Mouse (Mus musculus): ENCODE data around the gene Sh3bp5.

The Sh3bp5 gene

DNA sequence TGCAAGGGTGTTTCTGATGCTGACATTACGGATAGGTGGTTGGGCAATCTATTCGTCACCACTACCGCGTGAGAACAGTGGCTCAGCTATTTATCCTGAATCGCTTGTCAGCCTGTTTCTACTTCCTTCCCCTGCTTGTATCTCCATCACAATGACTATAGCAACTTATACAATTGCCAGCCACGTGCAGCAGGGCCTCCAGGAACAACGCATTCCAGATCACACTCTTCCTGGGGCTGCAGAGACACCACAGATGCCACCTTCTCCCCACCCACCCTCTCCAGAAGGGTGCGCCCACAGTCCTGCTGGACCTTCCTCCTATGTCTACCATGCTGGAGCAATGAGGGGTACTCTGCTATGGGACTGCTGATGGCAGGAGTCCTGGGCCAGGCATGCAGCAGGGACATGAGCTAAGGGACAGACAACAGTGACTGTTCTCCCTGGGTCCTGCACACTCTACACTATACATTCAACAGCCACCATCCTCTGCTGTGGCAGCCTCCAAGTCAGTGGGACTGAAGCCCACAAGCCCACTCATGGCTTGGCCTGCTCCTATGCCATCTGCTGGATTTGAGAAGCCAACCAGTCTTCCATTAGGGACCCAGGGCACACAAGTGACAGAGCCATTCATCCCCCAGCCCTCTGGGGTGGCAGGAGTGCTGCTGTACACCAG, 42.9 kb downstream of the Sh3bp5 start:
- no peak for DNase-seq (ENCODE audit: low spot score)

DNA sequence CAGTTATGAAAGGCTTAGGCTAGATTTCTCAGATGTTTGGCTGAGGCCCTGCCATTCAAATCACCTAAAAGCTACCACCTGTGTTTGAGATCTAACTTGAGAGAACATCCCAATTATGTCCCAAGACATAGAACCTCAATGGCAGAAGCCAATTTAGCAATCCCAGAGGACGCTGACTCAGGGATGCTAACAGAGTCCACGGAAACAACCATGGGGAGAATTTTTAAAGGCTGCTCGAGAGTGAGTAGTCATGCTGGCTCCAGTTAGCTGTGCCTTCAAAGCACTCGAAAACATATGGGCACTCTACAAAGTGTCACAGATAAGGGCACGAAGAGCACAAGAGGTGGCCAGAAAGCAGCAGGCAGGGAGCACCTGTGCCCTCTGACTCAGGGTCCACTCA, 43.6 kb downstream of the Sh3bp5 start:
- no peak for DNase-seq (ENCODE audit: low spot score)

DNA sequence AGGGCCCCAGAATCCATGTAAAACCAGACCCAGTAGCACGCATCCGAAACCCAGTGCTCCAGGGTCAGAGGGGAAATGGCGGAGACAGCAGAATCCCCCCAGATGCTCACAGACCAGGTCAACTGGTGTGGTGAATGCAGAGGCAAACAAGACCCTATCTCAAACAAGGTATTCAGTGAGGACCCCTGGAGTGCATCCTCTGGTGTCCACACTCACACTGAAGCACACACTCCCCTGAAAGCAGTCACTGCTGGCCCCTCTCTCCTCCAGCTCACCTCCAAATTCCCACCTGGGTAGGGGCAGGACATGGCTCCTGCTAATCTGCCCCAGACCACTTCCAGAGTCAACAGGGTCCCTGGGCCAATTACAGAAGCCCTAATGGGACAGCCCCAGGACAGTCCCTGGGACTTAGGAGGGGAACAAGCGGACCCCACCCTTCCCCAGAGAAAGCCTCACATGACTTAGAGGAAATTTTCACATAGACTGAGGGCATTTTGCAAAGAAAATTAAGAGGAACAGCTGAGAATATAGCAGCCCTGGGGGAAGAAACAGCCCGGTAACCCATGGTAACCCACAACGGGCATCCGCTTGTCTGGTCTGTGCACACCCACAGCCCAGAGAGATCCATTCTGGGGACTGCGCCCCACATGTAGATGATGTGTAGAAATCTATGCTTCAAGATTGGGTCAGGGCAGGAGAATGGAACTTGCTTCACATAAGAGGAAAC, 46.3 kb downstream of the Sh3bp5 start:
- DNase-seq (ENCODE audit: low spot score): no peak

DNA sequence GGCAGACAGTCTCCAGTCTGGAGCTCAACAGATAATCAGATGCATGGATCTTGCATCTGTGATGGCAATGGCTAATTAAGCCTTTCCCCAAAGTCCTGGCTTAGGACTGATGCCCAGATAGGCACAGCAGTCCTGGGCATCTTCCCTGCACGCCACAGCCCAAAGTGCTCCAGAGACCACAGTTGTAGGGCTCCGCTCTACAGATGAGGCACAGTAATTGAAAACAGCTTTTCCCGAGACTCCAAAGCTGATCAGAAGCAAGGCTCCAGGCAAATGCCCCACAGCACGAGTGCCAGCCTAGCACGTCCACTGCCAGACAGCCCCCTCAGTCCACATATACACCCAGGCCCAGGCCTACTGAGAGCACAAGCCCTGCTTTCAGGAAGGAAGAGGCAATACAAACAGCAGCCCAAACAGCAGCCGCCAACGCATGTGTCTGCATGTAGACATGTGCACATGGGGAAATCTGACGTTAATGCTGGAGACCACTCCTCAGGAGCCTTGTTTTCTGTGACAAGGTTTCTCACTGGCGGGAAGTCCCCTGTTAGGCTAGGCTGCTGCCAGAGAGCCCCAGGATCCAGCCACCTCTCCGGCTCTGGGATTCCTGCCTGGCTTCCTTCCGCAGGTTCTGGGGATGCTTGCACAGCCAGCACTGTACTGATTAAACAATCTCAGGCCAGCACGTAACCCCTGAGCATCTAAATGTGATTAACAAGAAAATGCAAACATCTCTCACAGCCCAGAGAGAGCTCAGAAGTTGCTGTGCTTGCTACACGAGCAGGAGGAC, 47.6 kb downstream of the Sh3bp5 start:
- DNase-seq (ENCODE audit: low spot score): no peak

DNA sequence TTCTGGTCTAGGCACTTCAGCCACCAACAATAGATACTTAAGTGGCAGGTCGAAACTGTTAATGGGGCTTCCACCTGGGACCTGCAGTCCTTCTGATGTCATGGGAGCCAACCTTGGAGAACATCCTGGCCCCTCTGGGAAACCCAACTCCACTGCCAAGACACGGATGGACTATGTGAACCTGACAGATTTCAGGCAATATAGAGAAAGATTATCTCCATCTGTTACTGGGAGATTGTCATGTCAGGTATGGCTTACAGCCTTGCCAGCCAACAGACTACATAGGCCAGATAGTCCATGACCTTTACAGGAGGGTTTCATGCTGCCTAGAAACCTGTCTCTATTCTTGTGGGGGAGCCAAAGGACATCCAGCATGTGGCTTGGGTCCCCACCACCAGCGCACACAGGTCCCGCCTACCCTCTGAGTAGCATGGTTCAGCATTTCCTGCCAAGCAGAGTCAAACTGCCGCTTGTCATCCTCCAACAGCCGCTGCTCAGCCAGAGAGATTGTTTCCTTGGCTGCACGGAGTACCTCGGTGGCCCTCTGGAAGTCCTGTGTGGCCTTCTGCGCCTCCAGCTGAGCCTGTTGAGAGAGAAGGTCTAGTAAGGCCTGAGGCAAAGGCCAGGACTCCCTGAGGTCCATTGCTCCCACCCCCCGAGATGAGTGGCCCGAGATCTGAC, 48.4 kb downstream of the Sh3bp5 start:
- DNase-seq (ENCODE audit: low spot score): no peak

DNA sequence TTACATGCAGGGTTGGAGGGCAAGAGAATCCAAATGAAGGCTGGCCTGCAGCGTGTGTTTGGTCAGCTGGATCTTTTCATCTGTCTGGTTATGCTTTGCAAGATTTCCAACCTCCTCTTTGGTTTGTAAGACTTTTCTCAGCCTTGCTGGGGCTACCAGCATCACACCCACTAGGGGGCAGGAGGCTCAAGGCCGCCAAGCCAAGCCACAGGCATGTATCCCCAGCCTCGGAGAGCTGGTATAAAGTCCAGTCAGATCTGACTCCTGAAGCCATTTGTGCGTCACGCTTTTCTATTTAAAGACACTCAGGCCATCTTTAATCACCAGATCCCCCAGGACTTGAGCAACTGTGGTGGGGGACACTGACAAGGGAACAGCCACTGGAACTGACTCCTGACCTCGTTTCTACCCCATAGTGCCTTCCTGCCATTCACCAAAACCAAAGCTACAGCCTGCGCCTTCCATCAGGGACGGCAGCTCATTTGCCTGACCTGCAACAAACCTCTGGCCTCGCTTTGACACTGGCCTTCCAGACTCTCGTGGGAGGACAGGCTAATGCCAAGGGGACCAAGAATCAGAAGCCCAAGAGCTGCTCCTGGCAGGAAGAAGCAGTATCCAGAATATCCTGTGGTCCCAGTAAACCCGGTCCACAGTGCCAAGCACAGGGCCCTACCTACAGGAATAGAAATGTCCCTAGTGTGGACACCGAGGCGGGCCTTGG, 49.7 kb downstream of the Sh3bp5 start:
- peak; percentile 89 for DNase-seq (ENCODE audit: low spot score)

DNA sequence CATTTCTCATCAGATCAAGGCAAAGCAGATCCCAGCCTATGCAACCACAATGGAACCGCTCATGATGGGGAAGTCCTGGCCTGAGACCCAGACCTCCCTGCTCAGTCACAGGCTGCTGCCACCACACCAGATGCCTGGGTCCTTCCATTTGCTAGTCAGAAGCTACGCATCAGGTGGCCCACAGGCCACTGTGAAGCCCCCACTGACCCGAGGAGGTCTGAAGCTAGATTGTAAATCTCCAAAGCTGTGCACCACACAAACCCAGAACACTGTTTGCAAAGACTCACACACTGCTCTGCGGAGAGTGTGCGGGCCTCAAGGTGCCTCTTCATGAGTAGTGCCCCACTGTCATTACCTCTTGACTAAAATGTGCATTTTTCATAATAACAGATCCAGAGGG, 50.5 kb downstream of the Sh3bp5 start:
- DNase-seq (ENCODE audit: low spot score): no peak

DNA sequence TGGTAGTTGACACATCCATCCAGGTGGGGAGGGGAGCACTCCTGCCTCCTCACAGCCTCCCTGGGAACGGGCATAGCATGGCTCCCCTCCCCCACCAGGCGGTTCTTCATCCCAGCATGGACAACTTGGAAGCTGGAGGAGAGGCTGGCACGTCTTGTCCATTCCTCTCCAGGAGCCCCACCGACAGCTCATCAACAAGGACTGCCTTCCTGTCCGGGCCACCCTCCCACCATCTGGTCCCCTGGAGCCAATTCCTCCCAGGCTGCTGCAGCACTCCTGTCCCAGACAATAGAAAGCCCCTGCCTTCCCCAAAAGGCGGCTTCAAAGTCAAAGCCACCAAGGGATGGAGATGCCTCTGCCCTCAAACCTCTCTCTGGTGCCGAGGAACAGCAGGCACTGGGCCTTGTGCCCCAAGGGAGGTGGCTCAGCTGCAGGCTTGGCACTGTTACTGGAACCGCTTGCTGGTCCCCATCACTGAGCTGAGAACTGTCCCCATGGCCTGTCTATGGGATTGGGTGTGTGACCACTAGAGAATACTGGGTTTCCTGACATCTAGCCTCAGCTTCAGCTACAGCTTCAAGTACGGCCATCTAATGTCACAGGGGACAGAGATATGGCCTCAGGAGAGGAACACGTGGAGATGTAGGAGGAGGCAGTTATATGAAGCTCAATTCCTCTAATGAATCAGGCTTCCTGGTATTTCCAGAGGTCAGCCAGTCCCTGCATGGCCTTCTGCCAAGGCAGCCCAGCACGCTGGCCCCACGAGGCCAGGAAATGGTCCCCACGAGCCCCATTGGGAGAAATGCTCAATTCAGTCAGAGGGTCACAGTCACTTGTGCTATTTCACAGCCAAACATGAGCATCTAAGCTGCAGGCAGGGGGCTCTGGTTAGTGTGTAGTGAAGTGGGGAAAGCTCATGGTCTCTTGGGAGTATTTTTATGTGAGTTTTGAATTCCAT, 51.2 kb downstream of the Sh3bp5 start:
- no peak for DNase-seq (ENCODE audit: low spot score)

DNA sequence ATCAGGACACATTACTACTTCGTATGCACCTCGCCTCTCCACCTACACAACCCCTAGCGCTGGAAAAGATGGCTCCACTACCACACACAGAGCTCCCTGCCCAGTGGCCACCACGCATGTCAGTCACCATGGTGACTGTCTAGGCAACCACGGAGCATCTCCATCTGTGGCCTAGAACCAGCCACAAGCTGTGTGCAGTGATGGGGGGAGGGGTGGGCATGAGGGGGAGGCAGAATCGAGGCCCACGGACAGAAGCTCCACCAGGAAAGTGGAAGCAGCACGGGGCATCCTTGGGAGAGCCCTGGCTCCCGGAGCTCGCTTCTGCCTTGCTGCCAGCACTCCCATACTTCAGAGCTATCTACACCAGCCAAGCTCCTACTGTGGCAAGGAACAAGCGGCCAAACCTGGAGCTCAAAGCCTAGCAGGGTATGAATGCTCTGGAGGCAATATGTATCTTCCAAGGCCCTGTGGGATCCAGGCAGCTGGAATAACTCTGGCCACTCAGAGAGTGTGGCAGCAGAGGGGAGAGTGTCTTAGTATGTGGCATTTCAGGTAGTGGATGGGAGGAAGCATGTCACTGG, 52.3 kb downstream of the Sh3bp5 start:
- no peak for DNase-seq (ENCODE audit: low spot score)

DNA sequence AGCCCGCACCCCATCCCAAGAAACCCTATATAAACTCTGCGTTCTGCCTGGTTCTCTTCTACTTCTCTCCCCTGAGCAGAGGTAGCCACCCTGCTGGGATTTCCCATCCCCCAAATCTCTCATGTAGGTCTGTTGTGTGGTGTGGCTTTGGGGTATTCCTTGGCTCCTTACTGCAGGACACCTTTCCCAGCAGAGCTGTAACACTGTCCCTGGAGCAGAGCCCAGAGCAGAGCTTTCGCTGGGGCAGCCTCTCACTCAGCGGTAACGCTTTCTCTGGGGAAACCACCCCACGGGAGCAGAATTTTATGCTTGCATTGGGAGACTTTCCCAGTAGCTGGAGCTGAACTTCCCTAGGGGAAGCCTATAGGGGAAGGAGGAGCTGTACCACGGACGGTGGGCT, 53.6 kb downstream of the Sh3bp5 start:
- no peak for DNase-seq (ENCODE audit: low spot score)

DNA sequence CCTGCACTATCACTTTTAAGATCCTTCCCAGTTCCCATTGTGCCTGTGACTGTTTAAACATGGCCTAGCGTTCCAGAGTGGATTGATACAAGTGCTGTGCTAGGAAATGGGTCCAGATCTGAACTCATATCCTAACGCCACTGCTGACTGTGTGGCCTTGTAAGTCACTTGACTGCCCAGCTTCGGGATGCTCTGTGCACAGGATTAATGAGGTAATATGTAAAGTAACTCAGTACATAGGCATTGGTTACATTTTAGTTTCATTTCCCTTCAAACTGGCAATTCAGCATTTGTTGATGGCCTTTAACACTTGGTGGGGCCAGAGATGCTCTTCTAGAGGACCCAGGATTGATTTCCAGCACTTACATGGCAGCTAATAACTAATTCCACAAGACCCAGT, 59.5 kb downstream of the Sh3bp5 start:
- no peak for DNase-seq (ENCODE audit: low spot score)

DNA sequence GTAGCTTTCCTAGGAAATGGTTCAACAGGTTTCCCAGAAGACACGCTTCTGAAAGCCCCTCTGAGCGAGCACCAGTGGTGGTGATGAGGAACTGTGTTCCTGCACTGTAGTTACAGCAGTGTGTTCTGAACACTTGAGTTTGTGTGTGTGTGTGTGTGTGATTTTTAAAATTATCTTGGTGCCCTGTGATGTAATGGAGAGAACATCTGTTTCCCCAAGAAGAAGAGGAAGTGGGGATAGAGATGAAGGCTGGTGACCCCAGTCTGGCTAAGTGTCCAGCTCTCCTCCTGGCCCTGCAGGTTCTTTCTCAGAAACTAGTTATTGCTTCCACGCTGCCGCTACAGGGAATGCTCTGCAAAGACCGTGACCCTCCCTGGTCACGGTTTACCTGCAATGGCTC, 61.5 kb downstream of the Sh3bp5 start:
- no peak for DNase-seq (ENCODE audit: low spot score)

DNA sequence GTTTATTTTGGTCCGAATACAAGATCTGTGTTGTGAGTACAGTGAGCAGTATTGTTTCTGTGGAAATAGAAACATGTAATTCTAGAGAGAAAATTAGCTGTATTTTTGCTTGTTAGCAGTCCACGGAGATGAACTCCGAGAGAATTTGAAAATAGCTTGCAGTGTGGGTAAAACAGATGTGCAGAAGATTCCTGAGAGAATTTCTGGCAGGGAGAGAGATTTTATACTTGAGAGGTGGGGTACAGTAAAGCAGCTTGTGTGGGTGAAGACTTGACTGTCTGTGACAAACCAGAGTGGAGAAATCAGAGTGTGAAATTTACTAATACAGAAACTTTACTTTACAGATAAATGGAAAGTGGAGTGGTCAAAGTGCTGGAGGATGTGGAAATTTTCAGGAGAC, 66.5 kb downstream of the Sh3bp5 start:
- no peak for DNase-seq (ENCODE audit: low spot score)

DNA sequence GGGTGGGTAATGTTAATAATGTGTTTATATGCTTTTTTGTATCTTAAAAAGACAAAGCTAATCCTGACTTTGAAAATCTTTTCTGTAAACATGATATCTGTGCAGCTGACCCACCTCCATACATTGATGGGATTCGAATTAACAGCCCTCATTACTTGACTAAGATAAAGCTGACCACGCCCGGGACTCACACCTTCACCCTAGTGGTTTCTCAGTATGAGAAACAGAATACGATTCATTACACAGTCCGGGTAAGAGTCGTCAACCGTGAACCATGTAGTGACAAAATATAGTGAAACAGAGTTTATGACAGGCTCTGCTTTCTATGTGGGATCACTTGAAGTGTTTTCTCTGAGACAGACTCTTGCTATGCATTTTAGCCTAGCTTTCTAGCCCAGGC, 67.9 kb downstream of the Sh3bp5 start:
- no peak for DNase-seq (ENCODE audit: low spot score)

DNA sequence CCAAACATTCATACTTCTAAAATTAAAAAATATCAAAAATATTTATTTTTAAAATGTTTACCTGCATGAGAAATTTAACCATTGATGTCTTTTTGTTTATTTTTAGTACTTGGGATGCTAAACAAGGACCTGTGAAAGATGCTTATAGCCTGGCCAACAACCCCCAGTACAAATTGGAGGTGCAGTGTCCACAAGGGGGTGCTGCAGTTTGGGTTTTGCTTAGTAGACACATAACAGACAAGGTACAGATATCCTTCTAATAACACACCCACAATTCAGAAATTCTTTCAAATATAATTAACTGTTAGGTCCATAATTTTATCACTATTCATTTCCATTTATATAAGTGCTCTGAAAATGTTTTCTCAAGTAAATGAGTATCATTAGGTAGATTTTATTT, 70.5 kb downstream of the Sh3bp5 start:
- DNase-seq (ENCODE audit: low spot score): peak; percentile 76

DNA sequence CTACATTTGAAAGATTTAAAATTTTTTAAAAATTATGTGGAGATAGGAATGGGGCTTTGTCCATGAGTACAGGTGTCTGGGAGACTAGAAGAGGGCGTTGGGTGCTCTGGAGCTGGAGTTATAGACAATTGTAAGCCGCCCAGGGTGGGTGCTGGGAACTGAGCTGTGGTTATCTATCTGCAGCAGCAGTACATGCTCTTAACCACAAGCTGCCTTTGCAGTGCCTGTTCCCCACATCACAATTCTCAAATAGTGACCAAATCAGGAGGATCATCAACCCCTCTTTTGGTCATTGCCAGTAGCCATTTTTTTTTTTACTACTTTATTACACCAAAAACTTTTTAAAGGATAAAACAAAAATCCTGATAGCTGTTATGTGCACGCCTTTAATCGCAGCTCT, 71.3 kb downstream of the Sh3bp5 start:
- no peak for DNase-seq (ENCODE audit: low spot score)

DNA sequence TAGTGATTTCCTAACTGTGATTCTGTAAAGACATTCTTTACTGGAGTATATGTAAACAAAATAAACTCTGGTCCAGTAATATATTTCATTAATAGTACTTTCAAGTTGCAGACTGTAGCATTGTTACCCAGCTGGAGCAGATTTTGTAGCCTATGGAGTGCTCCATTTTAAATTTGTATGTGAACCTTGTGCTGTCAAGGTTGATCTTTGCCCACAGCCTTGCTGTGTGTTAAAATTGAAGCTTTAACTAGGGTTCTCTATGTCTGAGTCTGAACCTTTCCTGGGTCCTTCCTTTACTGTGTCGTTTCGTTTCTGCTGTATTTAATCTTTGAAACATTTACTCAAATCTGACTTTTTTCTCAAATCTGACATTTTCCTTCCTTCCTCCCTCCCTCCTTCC, 73.6 kb downstream of the Sh3bp5 start:
- no peak for DNase-seq (ENCODE audit: low spot score)

DNA sequence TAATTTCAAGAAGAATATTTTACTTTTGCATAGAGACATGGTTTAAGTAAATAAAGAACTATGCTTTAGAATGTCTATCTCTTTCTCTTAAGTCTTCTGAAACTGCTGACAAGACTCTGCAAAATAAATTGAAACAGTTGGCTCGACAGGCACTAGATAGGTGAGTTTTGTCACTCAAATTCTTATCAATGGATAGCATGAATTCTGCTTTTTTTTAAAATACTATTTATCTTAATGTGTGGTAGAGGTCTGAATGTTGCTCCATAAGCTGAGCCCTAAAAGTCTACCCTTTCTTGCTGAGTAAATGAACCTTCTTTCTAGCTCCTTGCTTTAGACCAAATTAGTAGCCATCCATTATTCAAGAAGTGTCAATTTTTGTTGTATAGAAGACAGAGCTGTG, 90.5 kb downstream of the Sh3bp5 start:
- DNase-seq (ENCODE audit: low spot score): no peak

DNA sequence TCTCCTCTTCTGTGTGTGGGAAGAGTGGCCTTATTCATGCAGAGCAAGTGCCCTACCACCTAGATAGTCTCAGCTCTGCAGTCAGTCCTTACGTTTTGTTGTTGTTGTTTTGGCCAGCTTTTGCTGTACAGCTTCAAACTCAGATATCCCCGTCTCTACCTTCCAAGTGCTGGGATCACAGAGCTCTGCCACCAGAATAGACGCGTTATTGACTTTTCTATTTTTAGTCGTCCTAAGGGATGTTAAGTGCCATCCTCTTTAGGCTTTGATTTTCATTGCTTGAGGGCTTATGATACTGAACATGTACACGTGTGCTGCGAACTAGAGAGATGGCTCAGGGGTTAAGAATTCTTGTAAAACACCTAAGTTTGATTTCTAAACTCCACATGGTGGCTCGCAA, 92.6 kb downstream of the Sh3bp5 start:
- DNase-seq (ENCODE audit: low spot score): no peak

DNA sequence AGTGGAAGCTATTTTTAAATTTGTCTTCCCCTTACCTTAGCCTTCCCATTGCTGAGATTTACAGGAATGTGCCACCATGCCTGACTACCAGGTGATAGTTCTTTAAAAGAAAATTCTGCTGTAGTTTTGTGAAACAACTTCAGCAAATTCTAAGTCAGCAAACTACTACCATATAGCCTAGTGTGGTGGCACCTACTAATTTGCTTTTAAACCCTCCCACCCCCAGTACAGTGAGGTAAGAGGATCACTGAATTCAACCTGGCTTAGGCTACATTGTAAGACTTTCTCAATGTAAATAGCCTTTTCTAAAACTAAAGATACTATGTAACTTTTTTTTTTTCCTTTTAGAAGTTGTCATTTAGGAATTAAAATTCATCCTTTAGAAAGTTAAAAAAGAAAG, 97.9 kb downstream of the Sh3bp5 start:
- no peak for DNase-seq (ENCODE audit: low spot score)

Data from embryo, embryonic 10 days (tissue).